Mouse (Mus musculus) left cerebral cortex, adult 18-20 months (tissue): Measurements from ENCODE around the gene Prcd. TPM values are rescaled to one million over a fixed set of nuclear protein-coding genes. Genes with fewer than 3 reads are reported as not detected.

Source experiments
- DNase-seq, 2 experiments: peaks; one replicate each; pipeline ENCODE4 v3.0.0; 2021 to 2022; ENCODE audit warnings: low spot score in 2 of 2, mixed read lengths in 1 of 2
- total RNA-seq, 2 experiments: library from RNA; stranded (reverse); gene quantifications; 2 replicates each; pipeline ENCODE4 v1.2.3; 2021

Gene Prcd
- total RNA-seq, 2 experiments from 2014 or later = 3.7 to 7.9 TPM

- DNase-seq = no peak
Observed at GRCm38 (mm10) chr11:116647340-116647991, 5.9 kb upstream of the Prcd start.

DNA sequence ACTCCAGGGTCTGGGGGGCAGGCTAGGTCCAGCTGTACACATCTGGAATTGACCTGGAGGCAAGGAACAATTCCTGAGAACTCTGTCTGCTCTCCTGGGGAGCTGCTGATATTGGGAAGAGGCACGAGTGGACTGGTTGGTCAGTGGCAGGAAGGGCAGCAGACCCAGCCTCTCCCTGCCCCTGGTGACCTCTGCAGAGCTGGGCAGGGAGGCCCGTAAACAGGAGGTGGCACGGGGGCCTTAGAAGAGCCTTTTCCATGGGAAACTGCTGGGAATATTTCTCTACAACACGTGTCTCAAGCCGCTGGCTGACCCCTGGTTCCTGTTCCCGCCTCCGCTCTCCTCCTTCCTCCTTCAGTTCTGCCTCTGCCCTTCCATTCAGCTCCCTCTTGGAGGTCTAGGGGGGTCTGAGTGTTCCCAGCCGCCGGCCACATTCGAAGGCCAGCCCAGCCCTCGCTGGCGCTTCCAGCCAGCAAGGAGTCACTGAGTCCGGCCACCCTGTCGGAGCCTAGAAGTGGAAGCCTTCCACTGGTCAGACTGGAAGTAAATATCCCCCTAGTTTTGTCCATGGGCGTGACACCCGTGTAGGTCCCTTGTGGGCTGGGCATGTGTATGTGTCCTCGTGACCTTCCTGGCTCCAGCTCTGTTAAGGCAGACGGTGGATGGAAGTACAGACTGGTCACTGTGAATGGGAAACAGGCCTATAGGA, 5.0 kb upstream of the Prcd start:
- no peak for DNase-seq

DNA sequence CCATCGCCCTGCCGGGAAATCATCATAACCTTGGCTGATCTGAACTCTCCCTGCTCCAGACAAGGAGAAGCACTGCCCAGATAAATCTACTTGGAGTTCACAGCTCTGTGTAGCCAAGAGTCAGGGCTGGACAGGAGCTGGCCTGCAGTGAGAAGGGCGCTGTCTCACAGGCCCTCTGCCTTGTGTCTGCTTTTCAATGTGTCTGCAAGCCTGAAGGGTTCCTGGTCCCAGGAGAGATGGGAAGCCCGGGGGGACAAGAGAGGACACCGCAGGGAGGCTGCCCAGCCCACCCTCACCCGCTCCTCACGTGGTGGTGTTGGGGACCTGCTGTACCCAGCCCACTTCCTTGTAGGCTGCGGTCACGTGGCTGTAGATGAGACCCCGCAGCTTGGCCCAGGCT, 4.4 kb upstream of the Prcd start:
- DNase-seq = no peak

DNA sequence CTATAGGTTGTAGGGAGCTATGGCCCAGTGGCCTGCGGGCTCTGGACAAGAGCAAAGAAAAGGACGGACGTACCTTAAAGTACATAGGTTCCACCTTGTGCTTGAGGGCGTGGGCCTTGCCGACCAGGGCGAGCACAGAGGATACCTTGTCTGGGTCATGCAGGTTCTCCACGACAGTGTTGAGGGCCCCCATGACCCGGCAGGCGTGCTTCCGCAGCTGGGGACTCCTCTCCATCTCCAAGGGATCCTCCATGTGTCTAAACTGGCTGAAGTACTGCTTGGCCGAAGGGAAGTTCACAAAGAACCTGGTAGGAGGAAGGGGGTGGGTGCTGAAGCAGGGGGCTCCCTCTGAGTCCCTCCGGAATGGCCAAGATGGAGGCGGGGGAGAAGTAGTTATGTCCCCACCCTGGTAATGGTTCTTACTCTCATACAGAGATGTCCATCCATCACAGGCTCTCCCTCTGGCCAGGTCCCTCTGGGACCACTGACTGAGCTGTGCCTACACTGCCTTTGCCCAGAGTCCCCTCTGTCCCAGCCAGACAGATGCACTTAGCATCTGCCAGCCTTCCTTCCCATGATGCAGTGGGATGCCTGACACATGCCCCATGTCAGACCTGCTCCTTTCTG, 3.5 kb upstream of the Prcd start:
- DNase-seq = no peak

DNA sequence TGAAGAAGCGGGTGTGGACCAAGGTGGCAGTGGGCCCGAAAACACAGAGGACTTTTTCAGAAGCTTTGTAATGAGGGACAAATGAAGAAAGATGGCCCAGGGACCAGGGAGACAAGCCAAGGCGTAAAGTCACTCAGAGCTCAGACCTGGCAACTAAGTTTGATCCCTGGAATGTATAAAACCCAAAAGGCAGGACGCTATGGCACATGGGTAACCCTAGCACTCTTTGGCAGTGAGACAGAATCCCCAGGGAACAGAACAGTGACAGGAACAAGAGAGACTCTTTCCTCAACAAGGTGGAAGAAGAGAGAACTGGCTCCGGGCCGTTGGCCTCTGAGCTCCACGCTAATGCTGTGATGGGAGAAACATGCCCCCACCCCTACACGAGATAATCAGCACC, 2.5 kb upstream of the Prcd start:
- DNase-seq = no peak

DNA sequence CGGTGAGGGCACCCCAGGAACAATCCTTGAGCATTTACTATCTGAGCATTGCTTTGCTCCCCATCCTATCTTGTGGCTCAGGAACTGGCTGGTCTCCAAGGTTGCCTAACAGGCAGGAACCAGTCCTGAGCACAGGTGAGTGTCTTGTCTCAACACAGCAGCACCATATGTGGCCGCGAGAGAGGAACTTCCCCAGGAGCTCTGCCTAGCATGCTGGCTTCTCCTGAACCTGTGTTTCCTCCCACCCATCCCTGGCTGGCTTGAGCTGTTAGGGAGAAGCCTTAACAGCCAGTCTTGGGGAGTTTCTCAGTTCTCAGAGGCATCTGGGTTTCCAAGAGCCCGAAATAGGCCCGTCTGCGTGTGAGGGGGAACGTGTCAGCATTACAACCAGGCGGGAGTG, 2.0 kb upstream of the Prcd start:
- peak; percentile 56 to 71 for DNase-seq

GRCm38 (mm10) chr11:116652330-116653098, 820 bp upstream of the Prcd start:
- no peak for DNase-seq

DNA sequence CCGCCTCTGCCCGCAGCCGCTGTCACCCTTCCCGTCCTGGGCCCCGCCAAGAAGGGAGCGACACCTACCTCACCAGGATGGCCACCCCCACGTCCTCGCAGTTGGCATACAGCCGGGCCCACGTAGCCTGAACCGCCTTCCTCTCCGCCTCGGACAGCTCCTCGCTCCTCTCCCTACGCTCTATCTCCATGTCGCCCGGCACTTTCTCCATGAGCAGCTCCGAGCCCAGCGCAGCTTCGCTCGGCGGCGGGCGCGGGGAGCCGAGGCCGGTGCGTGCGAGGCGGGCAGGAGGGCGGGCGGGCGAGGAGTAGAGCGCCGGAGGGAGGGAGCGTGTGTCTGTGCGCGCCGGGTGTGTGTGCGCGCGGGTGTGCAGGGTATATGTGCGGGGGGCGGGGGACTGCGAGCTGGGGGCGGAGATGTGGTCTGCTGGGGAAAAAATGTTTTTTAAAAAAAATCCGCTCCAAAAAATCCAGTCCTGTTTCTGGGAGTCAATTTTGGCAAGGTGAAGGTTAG, 431 bp downstream of the Prcd start:
- DNase-seq = peak; percentile 62 to 69

DNA sequence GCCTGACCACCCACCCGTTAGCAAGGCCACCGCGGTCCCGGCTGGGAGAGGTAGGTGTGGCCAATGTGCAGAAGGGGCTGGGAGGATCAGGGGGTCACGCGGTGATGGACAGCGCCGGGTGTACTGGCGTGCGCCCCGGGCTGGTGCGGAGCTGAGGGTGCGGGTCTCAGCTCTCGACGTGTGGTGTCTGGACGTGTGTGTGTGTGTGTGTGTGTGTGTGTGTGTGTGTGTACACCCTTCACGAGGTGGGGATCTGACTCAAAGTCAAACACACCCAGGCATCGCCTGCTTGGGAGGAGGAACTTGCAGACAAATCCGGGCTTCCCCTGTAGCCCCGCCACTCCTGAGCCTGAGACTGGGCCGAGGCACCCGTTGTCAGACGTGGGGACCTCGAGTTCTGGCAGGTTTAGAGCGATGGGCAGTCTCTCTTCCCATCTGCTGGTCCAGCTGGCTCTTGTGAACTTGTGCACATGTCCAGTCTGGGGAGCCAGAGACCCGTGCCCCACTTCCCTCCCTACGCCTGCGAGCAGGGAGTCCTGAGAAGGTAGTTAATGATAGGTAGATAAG, 1.0 kb downstream of the Prcd start, which contains the start of gene Cygb:
Gene Cygb (minus strand): TSS at position 59 of the 567 bp plus-strand sequence.
- no peak for DNase-seq

GRCm38 (mm10) chr11:116656348-116657191, 3.2 kb downstream of the Prcd start:
- no peak for DNase-seq

DNA sequence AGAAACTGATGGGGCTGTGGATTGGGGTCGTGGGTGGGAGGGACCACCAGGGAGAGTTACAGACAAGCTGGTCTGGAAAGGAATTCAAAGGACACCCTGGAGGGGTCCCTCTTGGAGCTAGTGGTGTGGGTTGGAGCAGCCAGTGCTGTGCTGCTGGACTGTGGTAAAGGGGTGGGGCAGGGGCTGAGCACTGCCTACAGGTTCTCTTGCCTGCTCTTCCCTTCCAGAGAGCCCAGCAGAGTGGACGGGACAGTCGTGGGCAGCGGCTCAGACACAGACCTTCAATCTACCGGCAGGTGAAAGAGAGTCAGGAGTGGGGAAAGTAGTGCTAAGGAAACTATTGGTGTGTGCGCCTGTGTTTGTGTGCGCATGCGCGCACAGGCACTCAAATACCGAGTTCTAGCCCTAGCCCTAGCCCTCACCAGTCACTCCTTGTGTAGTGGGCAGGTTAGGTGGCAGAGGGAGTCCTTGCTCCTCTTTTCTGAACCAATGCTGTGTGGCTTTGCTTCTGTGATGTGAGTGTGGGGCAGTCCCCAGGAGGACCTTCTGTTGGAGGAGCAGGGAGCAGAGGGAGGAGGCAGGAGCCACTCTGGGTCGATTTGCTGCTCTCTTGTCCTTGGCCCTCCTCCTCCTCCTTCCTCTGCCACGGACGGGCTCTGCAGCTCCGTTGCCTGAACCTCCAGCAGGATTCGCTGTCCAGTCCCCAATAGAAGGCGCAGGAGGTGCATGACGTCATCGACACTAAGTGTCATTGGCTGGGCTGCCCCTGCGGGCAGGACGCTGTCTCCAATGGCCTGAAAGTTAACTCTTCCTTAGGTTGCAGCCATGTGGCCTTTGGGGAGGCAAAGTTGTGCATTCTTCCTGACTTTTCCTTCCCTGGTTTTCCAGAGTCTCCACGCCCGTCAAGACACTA, 4.2 kb downstream of the Prcd start:
- peak; percentile 87 to 88 for DNase-seq

- no peak for DNase-seq
Observed at GRCm38 (mm10) chr11:116658238-116658637, 4.9 kb downstream of the Prcd start.

DNA sequence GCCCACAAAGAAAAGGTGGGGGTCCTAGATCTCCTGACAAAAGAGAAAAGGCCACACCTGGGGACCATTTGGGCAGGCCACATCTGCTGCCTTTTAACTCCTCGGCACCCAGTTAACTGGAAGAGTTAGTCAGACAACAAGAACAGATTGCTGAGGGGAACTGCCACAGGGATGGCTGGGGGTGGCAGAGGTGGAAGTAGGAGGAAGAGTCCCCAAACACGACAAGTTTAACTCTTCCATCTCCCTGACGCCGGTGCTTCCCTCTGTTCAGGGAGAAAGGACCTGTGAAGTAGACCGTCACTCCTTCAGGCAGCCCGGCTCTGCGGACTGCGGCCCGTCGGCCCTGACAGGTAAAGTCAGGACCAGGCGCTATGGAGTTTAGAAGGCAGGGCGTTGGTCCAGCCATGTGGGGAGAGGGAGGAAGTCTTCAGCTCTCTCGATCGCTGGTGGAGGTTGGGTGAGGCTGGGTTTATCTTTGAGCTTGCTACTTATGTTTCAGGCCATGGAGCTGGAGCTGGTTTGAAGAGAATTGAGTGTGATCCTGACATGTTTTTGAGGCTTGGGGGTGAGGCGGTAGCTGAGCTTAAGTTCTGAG, 5.8 kb downstream of the Prcd start:
- DNase-seq = no peak

GRCm38 (mm10) chr11:116660181-116660580, 6.8 kb downstream of the Prcd start:
- DNase-seq = no peak

- DNase-seq = no peak
Observed at GRCm38 (mm10) chr11:116661291-116661947, 8.1 kb downstream of the Prcd start.

DNA sequence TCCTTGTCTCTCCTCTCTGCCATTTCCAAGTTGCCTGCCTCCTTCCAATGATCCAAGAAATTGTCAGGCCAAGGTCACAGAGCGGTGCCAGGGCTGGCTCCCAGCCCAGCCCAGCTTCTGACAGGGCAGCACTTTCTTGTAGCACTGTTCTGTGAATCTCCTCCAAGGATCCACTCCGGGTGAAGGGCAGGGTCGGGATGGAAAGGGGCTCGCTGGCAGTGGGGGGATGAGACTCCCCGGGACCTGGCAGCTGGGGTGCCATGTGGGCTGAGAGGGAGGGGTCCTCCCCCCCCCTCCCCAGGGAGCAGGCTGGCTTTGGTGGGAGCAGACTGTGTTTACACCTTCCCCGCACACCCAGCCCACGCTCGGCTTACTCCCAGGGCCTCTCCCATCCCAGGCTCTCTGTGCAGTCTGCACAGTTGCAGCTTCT, 8.6 kb downstream of the Prcd start:
- DNase-seq = peak in 1 of 2 experiments; percentile 49

- no peak for DNase-seq
Observed at GRCm38 (mm10) chr11:116665289-116665688, 12.0 kb downstream of the Prcd start.

DNA sequence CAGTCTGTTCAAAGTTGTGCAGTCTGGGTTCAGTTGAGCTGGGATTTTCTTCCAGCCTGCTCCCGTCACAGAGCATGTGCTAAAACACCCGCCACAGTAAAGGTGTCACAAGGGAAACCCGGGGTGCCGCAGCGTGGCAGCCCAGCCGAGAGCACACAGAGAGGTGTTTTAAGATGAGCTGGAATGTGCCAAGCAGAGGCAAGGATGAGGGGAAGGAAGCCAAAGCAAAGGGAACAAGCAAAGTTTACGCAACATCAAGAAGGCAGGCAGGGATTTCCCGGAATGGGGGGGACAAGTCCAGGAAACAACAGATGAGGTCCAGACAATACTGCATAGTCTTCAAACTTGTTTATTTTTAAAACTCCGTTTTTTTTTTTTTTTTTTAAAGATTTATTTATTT, 13.2 kb downstream of the Prcd start:
- no peak for DNase-seq
